In the genomic region with DNA sequence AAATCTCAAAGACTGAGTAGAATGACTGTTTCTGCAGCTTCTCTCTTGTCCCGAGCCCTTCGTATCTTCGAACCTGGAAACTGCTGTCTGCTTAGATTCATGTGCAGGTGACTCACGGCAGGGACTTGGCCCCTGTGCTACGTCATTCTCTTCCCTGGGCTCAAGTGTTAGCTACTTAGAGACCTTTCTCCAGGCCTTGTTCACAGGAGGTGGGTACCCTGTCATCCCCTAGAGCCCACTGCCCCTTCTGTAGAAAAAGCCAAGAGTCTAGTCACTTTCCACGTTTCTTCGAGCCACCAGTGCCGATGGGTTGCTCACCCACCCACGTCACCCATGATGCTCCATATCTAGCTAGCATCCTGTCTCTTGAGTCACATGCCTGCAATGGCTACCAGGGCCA, we compare ENCODE assay signal across 34 mouse cellular contexts.
"Had no signal": no experiment of that assay in that cellular context is flagged by ENCODE, and none has a peak within 500 bp of the region (broad histone marks: within the 10 kb centered on the region; RNA-seq: fewer than 3 reads in every experiment).

No protein-coding gene starts in this region.

- H3K36me3 ChIP-seq: heart, embryonic 13.5 days; heart, embryonic 15.5 days; hindbrain, embryonic 10.5 days; hindbrain, embryonic 12.5 days; hindbrain, embryonic 13.5 days; hindbrain, embryonic 15.5 days; intestine, embryonic 15.5 days; kidney, embryonic 15.5 days had no signal

- H3K4me3 ChIP-seq: heart, embryonic 13.5 days; heart, embryonic 15.5 days; hindbrain, embryonic 10.5 days; hindbrain, embryonic 12.5 days; hindbrain, embryonic 13.5 days; hindbrain, embryonic 15.5 days; intestine, embryonic 15.5 days; kidney, embryonic 15.5 days; layer of hippocampus, adult 2 months; left cerebral cortex, adult 2 months had no signal

- H3K27me3 ChIP-seq: heart, embryonic 13.5 days; heart, embryonic 15.5 days; hindbrain, embryonic 12.5 days; hindbrain, embryonic 13.5 days; hindbrain, embryonic 15.5 days; intestine, embryonic 15.5 days; kidney, embryonic 15.5 days had no signal

- H3K4me1 ChIP-seq: heart, embryonic 13.5 days; heart, embryonic 15.5 days; hindbrain, embryonic 12.5 days; hindbrain, embryonic 13.5 days; hindbrain, embryonic 15.5 days; intestine, embryonic 15.5 days; kidney, embryonic 15.5 days had no signal

- H3K9me3 ChIP-seq: heart, embryonic 15.5 days; hindbrain, embryonic 10.5 days; hindbrain, embryonic 15.5 days; intestine, embryonic 15.5 days; kidney, embryonic 15.5 days had no signal

- DNase-seq: heart, postnatal 10 days; heart, postnatal 14 days; heart, postnatal 36 days; heart, postnatal 4 days; kidney, adult 11 months; kidney, adult 18-20 months; kidney, adult 2 months; kidney, adult 8-10 months; kidney, adult 9 months; kidney, postnatal 10 days; kidney, postnatal 14 days; kidney, postnatal 25 days; kidney, postnatal 36 days; kidney, postnatal 4 days; layer of hippocampus, adult 9-11 months; layer of hippocampus, postnatal 36 days had no signal

- ATAC-seq: hindbrain, embryonic 16.5 days; hindbrain, postnatal 0 days; inflammation-experienced regulatory T-cells, adult 6 months; intestine, embryonic 15.5 days; intestine, embryonic 16.5 days; intestine, postnatal 0 days had no signal

- H3K4me2 ChIP-seq: heart, embryonic 11.5 days; heart, embryonic 13.5 days; heart, embryonic 15.5 days; hindbrain, embryonic 12.5 days; hindbrain, embryonic 13.5 days; hindbrain, embryonic 14.5 days; hindbrain, embryonic 15.5 days; intestine, embryonic 15.5 days; kidney, embryonic 15.5 days had no signal

- H3K27ac ChIP-seq: heart, embryonic 13.5 days; heart, embryonic 15.5 days; hindbrain, embryonic 10.5 days; hindbrain, embryonic 12.5 days; hindbrain, embryonic 13.5 days; hindbrain, embryonic 14.5 days; hindbrain, embryonic 15.5 days; hindbrain, postnatal 0 days; intestine, embryonic 15.5 days; kidney, embryonic 15.5 days; kidney, postnatal 0 days; layer of hippocampus, adult 2 months; left cerebral cortex, adult 2 months had no signal

- H3K9ac ChIP-seq: heart, embryonic 13.5 days; heart, embryonic 15.5 days; hindbrain, embryonic 12.5 days; hindbrain, embryonic 13.5 days; hindbrain, embryonic 14.5 days; hindbrain, embryonic 15.5 days; intestine, embryonic 15.5 days; kidney, embryonic 15.5 days had no signal
